Mouse (Mus musculus): ENCODE measurements at regions not wholly inside any gene's neighbourhood (a gene's known extent, or its start where the extent isn't known, plus 50 kb on each side); places are given as distances from the start of the nearest gene placed in this dataset.

- no peak for TF ChIP-seq EP300 (IDR thresholded peaks at IDR 0.05; ENCODE audit: low read depth)
- TF ChIP-seq CTCF (IDR thresholded peaks at IDR 0.05; ENCODE audit: low read depth) = no peak
Observed at GRCm38 (mm10) chrX:93059533-93059932, 226.7 kb upstream of the Arx start.
